Mouse (Mus musculus) bone marrow macrophage, adult 2 months (primary cell): ENCODE data around the gene Rpl7l1. TPM values are rescaled to one million over a fixed set of nuclear protein-coding genes. Genes with fewer than 3 reads are reported as not detected.

Experiments used
- H3K27ac ChIP-seq: 2 replicates; pipeline ENCODE4 v1.5.1; 2012; ENCODE audit warnings: low read depth, low read length; ENCODE audit not compliant: insufficient read depth
- H3K4me1 ChIP-seq: 2 replicates; pipeline ENCODE4 v1.6.1; 2012; ENCODE audit warnings: low read length; ENCODE audit not compliant: control insufficient read depth, insufficient read depth
- H3K4me3 ChIP-seq: 2 replicates; pipeline ENCODE4 v1.5.1; 2012; ENCODE audit warnings: mild to moderate bottlenecking, low read length, moderate library complexity; ENCODE audit not compliant: insufficient read depth
- CTCF ChIP-seq: IDR thresholded peaks from 2 replicates; pipeline ENCODE4 v1.5.1; 2012; ENCODE audit warnings: low read depth, mild to moderate bottlenecking, low read length, moderate library complexity
- POLR2A ChIP-seq: IDR thresholded peaks from 2 replicates; pipeline ENCODE4 v1.6.1; 2012; ENCODE audit warnings: mild to moderate bottlenecking, low read depth, low read length, borderline replicate concordance
- polyA plus RNA-seq: library from polyadenylated mRNA; stranded (reverse); fragments of >200 nt; gene quantifications from 2 replicates; pipeline ENCODE4 v1.2.4, GENCODE M21; 2012; ENCODE audit not compliant: missing spikeins, insufficient read depth, insufficient read length

The Rpl7l1 gene
- polyA plus RNA-seq, 1 experiment: 83.5 TPM

GRCm38 (mm10) chr17:46781876-46782275 lies 596 bp downstream of the Rpl7l1 start:
- H3K4me3 ChIP-seq: peak overlapping the region; percentile 84
- H3K4me1 ChIP-seq: peaks cover 5% of the 10 kb centered on the region
- peak overlapping the region; percentile 61 for H3K27ac ChIP-seq
- TF ChIP-seq POLR2A (no peak), CTCF (no peak)

DNA sequence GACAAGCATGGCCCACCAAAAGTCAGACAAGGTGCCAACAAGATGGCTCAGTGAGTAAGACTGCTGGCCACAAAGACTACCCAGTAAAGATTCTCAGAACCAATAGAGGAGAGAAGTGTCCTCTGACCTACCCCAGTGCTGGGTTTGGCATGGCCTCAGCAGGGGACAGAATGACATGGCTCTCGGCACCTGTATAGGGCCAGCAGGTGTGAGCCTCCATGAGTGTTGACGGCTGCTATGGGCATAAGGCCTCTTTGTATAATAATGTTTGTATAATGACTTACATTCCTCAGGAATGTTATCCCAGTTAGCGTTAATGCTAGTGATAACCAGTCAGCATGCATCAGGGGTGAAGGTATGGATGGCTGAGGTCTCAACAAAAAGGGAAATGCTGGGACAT lies 6.4 kb downstream of the Rpl7l1 start:
- Histone ChIP-seq H3K27ac (no peak overlapping the region), H3K4me3 (no peak overlapping the region), H3K4me1 (peaks cover 8% of the 10 kb centered on the region)
- TF ChIP-seq POLR2A (no peak), CTCF (no peak)

DNA sequence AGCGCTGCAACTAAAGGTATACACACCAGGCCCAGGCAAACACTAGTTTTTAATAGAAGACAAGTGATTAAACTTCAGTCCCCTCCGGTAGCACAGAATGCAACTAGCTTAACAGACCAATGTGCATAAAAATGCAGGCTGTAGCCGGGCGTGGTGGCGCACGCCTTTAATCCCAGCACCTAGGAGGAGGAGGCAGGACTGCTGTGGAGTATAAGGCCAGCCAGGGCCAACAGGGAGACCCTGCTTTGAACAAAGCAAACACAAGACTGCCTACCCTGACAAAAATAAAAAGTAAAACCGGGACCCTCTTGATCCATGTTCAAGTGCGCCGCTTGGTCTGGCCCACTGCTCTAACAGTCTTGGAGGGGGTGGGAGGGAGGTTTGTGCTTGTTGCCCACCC lies 7.4 kb downstream of the Rpl7l1 start:
- Histone ChIP-seq H3K27ac (no peak overlapping the region), H3K4me1 (peaks cover 3% of the 10 kb centered on the region; the same call in 1 of the 2 replicates), H3K4me3 (no peak overlapping the region)
- no peak for TF ChIP-seq POLR2A
- no peak for TF ChIP-seq CTCF

- H3K4me3 ChIP-seq: peak overlapping the region; percentile 6; the same call in 1 of the 2 replicates
- H3K4me1 ChIP-seq: peaks cover 3% of the 10 kb centered on the region; the same call in 1 of the 2 replicates
- H3K27ac ChIP-seq: 0 out of 2 replicates have a peak overlapping the region, but pooled peaks have one; percentile 7
- TF ChIP-seq POLR2A: no peak
- no peak for TF ChIP-seq CTCF
Measured at GRCm38 (mm10) chr17:46774131-46774472, 8.4 kb downstream of the Rpl7l1 start.

- H3K27ac ChIP-seq: peak overlapping the region; percentile 55
- TF ChIP-seq POLR2A (no peak), CTCF (0 out of 2 replicates have a peak, but pooled peaks have one; percentile 42)
- H3K4me3 ChIP-seq: peak overlapping the region; percentile 82
- H3K4me1 ChIP-seq: peaks cover 3% of the 10 kb centered on the region; the same call in 1 of the 2 replicates
Measured at GRCm38 (mm10) chr17:46773278-46774130, 9.0 kb downstream of the Rpl7l1 start.

- no peak for TF ChIP-seq CTCF
- TF ChIP-seq POLR2A: peak; percentile 38; the same call in 1 of the 2 replicates
- peaks cover 3% of the 10 kb centered on the region; the same call in 1 of the 2 replicates for H3K4me1 ChIP-seq
- H3K27ac ChIP-seq: peak within 1 kb of the TSS; percentile 55
- H3K4me3 ChIP-seq: peak within 1 kb of the TSS; percentile 82
Measured at GRCm38 (mm10) chr17:46772404-46773277, 9.8 kb downstream of the Rpl7l1 start, which contains the start of gene 2310039H08Rik. 2310039H08Rik (plus strand) TSS chr17:46772635.

- TF ChIP-seq POLR2A (no peak), CTCF (no peak)
- H3K4me3 ChIP-seq: peak overlapping the region; percentile 82
- peak overlapping the region; percentile 52 for H3K27ac ChIP-seq
- H3K4me1 ChIP-seq: peaks cover 3% of the 10 kb centered on the region; the same call in 1 of the 2 replicates
Measured at GRCm38 (mm10) chr17:46772038-46772403, 10.5 kb downstream of the Rpl7l1 start.

- TF ChIP-seq POLR2A: no peak
- no peak for TF ChIP-seq CTCF
Measured at GRCm38 (mm10) chr17:46771616-46772015, 10.9 kb downstream of the Rpl7l1 start.

GRCm38 (mm10) chr17:46771025-46771424 lies 11.4 kb downstream of the Rpl7l1 start:
- Histone ChIP-seq H3K4me1 (peaks cover 3% of the 10 kb centered on the region; the same call in 1 of the 2 replicates), H3K27ac (no peak overlapping the region), H3K4me3 (no peak overlapping the region)
- TF ChIP-seq POLR2A (no peak), CTCF (no peak)

More at GRCm38 (mm10) chr17:46771616-46772015, 10.9 kb downstream of the Rpl7l1 start:
- peaks cover 3% of the 10 kb centered on the region; the same call in 1 of the 2 replicates for H3K4me1 ChIP-seq
- no peak overlapping the region for H3K27ac ChIP-seq
- H3K4me3 ChIP-seq: peak overlapping the region; percentile 82

- Histone ChIP-seq H3K4me3 (no peak overlapping the region), H3K27ac (no peak overlapping the region), H3K4me1 (peaks cover 3% of the 10 kb centered on the region; the same call in 1 of the 2 replicates)
- TF ChIP-seq CTCF (no peak), POLR2A (no peak)
Measured at GRCm38 (mm10) chr17:46770546-46770945, 11.9 kb downstream of the Rpl7l1 start.
